Mouse (Mus musculus) liver, embryonic 15.5 days (tissue): Measurements from ENCODE around the gene Uxs1. TPM values are rescaled to one million over a fixed set of nuclear protein-coding genes. Genes with fewer than 3 reads are reported as not detected.

ENCODE experiments used
- ATAC-seq: fragments of 200-750 bp; cut with Nextera tagmentation; 2 replicates; pipeline ENCODE4 v1.8.0; 2017; ENCODE audit warnings: moderate number of reproducible peaks, mild to moderate bottlenecking, moderate library complexity; ENCODE audit not compliant: insufficient read depth
- H3K27ac ChIP-seq: fragments of 300-500 bp; sonication (generic); replicated peaks from 2 replicates; pipeline ENCODE4 v1.5.1; 2015; ENCODE audit warnings: mild to moderate bottlenecking, inconsistent platforms
- H3K27me3 ChIP-seq: fragments of 300-500 bp; sonication (generic); 2 replicates; pipeline ENCODE4 v1.6.1; 2015; ENCODE audit warnings: mild to moderate bottlenecking, inconsistent platforms
- H3K36me3 ChIP-seq: fragments of 300-500 bp; sonication (generic); replicated peaks from 2 replicates; pipeline ENCODE4 v1.6.1; 2015; ENCODE audit warnings: moderate library complexity, mild to moderate bottlenecking, inconsistent platforms
- H3K4me1 ChIP-seq: fragments of 300-500 bp; sonication (generic); replicated peaks from 2 replicates; pipeline ENCODE4 v1.6.1; 2015; ENCODE audit warnings: inconsistent platforms
- H3K4me2 ChIP-seq: fragments of 300-500 bp; sonication (generic); 2 replicates; pipeline ENCODE4 v1.6.1; 2015; ENCODE audit warnings: moderate library complexity, mild to moderate bottlenecking, inconsistent platforms
- H3K4me3 ChIP-seq: fragments of 300-500 bp; sonication (generic); replicated peaks from 2 replicates; pipeline ENCODE4 v1.5.1; 2015; ENCODE audit warnings: mild to moderate bottlenecking, inconsistent platforms
- H3K9ac ChIP-seq: fragments of 300-500 bp; sonication (generic); 2 replicates; pipeline ENCODE4 v1.6.1; 2015; ENCODE audit warnings: moderate library complexity, mild to moderate bottlenecking, inconsistent platforms
- H3K9me3 ChIP-seq: fragments of 300-500 bp; sonication (generic); replicated peaks from 2 replicates; pipeline ENCODE4 v1.6.1; 2016; ENCODE audit warnings: inconsistent platforms
- WGBS: fragments of 180-500 bp; shearing (Covaris S2); methylation state at CpG from one replicate; pipeline ENCODE4 v1.1.7; 2015; ENCODE audit warnings: mixed read lengths; ENCODE audit not compliant: insufficient replicate concordance; 5-methylcytosine and 5-hydroxymethylcytosine counted together
- polyA plus RNA-seq: library from polyadenylated mRNA; unstranded; fragments of >200 nt; fragmentation: Nextera tagmentation; extraction: Ambion mirVana; gene quantifications from 2 replicates; pipeline ENCODE4 v1.2.1, GENCODE M21; 2015

Uxs1 gene
- polyA plus RNA-seq, 1 experiment from 2014 or later = 8.4 TPM

- WGBS = 70% methylated on average over 3 of the region's 3 CpGs
- no peak for ATAC-seq
Measured at GRCm38 (mm10) chr1:43770032-43770431, 57.6 kb downstream of the Uxs1 start.

GRCm38 (mm10) chr1:43769348-43769747 lies 58.3 kb downstream of the Uxs1 start:
- Histone ChIP-seq H3K9me3 (no peaks in the 10 kb centered on the region), H3K4me1 (no peaks in the 10 kb centered on the region), H3K27me3 (no peaks in the 10 kb centered on the region), H3K36me3 (peaks cover 59% of the 10 kb centered on the region), H3K9ac (no peak overlapping the region), H3K4me2 (no peak overlapping the region), H3K4me3 (no peak overlapping the region), H3K27ac (no peak overlapping the region)
- WGBS = 43% methylated on average over 1 of the region's 1 CpGs
- ATAC-seq = no peak

More at GRCm38 (mm10) chr1:43770032-43770431, 57.6 kb downstream of the Uxs1 start:
- no peak overlapping the region for H3K4me2 ChIP-seq
- H3K9ac ChIP-seq = no peak overlapping the region
- H3K36me3 ChIP-seq = peaks cover 57% of the 10 kb centered on the region
- no peak overlapping the region for H3K4me3 ChIP-seq
- no peaks in the 10 kb centered on the region for H3K27me3 ChIP-seq
- H3K27ac ChIP-seq = no peak overlapping the region
- H3K4me1 ChIP-seq = no peaks in the 10 kb centered on the region
- no peaks in the 10 kb centered on the region for H3K9me3 ChIP-seq

- peaks cover 61% of the 10 kb centered on the region for H3K36me3 ChIP-seq
- no peaks in the 10 kb centered on the region for H3K9me3 ChIP-seq
- H3K9ac ChIP-seq = no peak overlapping the region
- WGBS = 66% methylated on average over 4 of the region's 4 CpGs
- H3K27me3 ChIP-seq = no peaks in the 10 kb centered on the region
- H3K4me3 ChIP-seq = no peak overlapping the region
- no peak overlapping the region for H3K27ac ChIP-seq
- no peak for ATAC-seq
- H3K4me1 ChIP-seq = no peaks in the 10 kb centered on the region
- no peak overlapping the region for H3K4me2 ChIP-seq
Measured at GRCm38 (mm10) chr1:43768385-43768990, 59.1 kb downstream of the Uxs1 start.

- ATAC-seq = no peak
- Histone ChIP-seq H3K9ac (no peak overlapping the region), H3K36me3 (peaks cover 62% of the 10 kb centered on the region), H3K4me3 (no peak overlapping the region), H3K4me1 (no peaks in the 10 kb centered on the region), H3K27me3 (no peaks in the 10 kb centered on the region), H3K9me3 (no peaks in the 10 kb centered on the region), H3K4me2 (no peak overlapping the region), H3K27ac (no peak overlapping the region)
- 87% methylated on average over 2 of the region's 2 CpGs for WGBS
Measured at GRCm38 (mm10) chr1:43766328-43766727, 61.3 kb downstream of the Uxs1 start.

GRCm38 (mm10) chr1:43764481-43764880 lies 63.1 kb downstream of the Uxs1 start:
- Histone ChIP-seq H3K4me1 (no peaks in the 10 kb centered on the region), H3K4me2 (no peak overlapping the region), H3K27ac (no peak overlapping the region), H3K4me3 (no peak overlapping the region), H3K9ac (no peak overlapping the region), H3K9me3 (no peaks in the 10 kb centered on the region), H3K36me3 (peaks cover 50% of the 10 kb centered on the region), H3K27me3 (no peaks in the 10 kb centered on the region)
- no peak for ATAC-seq
- WGBS = 77% methylated on average over 2 of the region's 2 CpGs

- no peak overlapping the region for H3K4me2 ChIP-seq
- no peaks in the 10 kb centered on the region for H3K27me3 ChIP-seq
- H3K4me1 ChIP-seq = no peaks in the 10 kb centered on the region
- no peaks in the 10 kb centered on the region for H3K9me3 ChIP-seq
- ATAC-seq = no peak
- H3K36me3 ChIP-seq = peaks cover 42% of the 10 kb centered on the region
- H3K9ac ChIP-seq = no peak overlapping the region
- H3K27ac ChIP-seq = no peak overlapping the region
- H3K4me3 ChIP-seq = no peak overlapping the region
Measured at GRCm38 (mm10) chr1:43760085-43760484, 67.5 kb downstream of the Uxs1 start.

- Histone ChIP-seq H3K27ac (no peak overlapping the region), H3K36me3 (peaks cover 35% of the 10 kb centered on the region), H3K27me3 (no peaks in the 10 kb centered on the region), H3K4me3 (no peak overlapping the region), H3K9ac (no peak overlapping the region), H3K4me1 (no peaks in the 10 kb centered on the region), H3K4me2 (no peak overlapping the region), H3K9me3 (no peaks in the 10 kb centered on the region)
- no peak for ATAC-seq
- 83% methylated on average over 8 of the region's 8 CpGs for WGBS
Measured at GRCm38 (mm10) chr1:43754448-43755312, 72.9 kb downstream of the Uxs1 start.

- WGBS = 80% methylated on average over 10 of the region's 10 CpGs
- ATAC-seq = no peak
- Histone ChIP-seq H3K4me1 (no peaks in the 10 kb centered on the region), H3K27me3 (no peaks in the 10 kb centered on the region), H3K4me3 (no peak overlapping the region), H3K9ac (no peak overlapping the region), H3K27ac (no peak overlapping the region), H3K9me3 (no peaks in the 10 kb centered on the region), H3K36me3 (no peaks in the 10 kb centered on the region), H3K4me2 (no peak overlapping the region)
Measured at GRCm38 (mm10) chr1:43738519-43738894, 89.1 kb downstream of the Uxs1 start.

GRCm38 (mm10) chr1:43737812-43738518 lies 89.6 kb downstream of the Uxs1 start:
- Histone ChIP-seq H3K9ac (no peak overlapping the region), H3K27ac (no peak overlapping the region)

GRCm38 (mm10) chr1:43732657-43733056 lies 94.9 kb downstream of the Uxs1 start:
- Histone ChIP-seq H3K27ac (no peak overlapping the region), H3K4me1 (no peaks in the 10 kb centered on the region)
- WGBS = 71% methylated on average over 1 of the region's 1 CpGs

More at GRCm38 (mm10) chr1:43737812-43738518, 89.6 kb downstream of the Uxs1 start:
- H3K9me3 ChIP-seq = no peaks in the 10 kb centered on the region
- H3K4me3 ChIP-seq = no peak overlapping the region
- no peaks in the 10 kb centered on the region for H3K27me3 ChIP-seq
- 60% methylated on average over 7 of the region's 7 CpGs for WGBS
- no peaks in the 10 kb centered on the region for H3K4me1 ChIP-seq
- no peaks in the 10 kb centered on the region for H3K36me3 ChIP-seq
- no peak for ATAC-seq
- no peak overlapping the region for H3K4me2 ChIP-seq

GRCm38 (mm10) chr1:43732100-43732499 lies 95.5 kb downstream of the Uxs1 start:
- Histone ChIP-seq H3K4me1 (no peaks in the 10 kb centered on the region), H3K4me2 (no peak overlapping the region), H3K9ac (no peak overlapping the region), H3K27me3 (no peaks in the 10 kb centered on the region), H3K9me3 (no peaks in the 10 kb centered on the region), H3K4me3 (no peak overlapping the region), H3K27ac (no peak overlapping the region), H3K36me3 (no peaks in the 10 kb centered on the region)
- 62% methylated on average over 4 of the region's 4 CpGs for WGBS
- ATAC-seq = no peak

More at GRCm38 (mm10) chr1:43732657-43733056, 94.9 kb downstream of the Uxs1 start:
- Histone ChIP-seq H3K4me3 (no peak overlapping the region), H3K27me3 (no peaks in the 10 kb centered on the region), H3K36me3 (no peaks in the 10 kb centered on the region), H3K4me2 (no peak overlapping the region), H3K9me3 (no peaks in the 10 kb centered on the region), H3K9ac (no peak overlapping the region)
- no peak for ATAC-seq
